Mouse (Mus musculus) MEL (cell line): ENCODE measurements around the gene Znhit6. TPM values are rescaled to one million over a fixed set of nuclear protein-coding genes. Genes with fewer than 3 reads are reported as not detected.

Experiments used
- DNase-seq: peaks from one replicate; pipeline ENCODE4 v3.0.0; 2011; ENCODE audit warnings: low read depth, low spot score
- H3K27ac ChIP-seq: 2 replicates; pipeline ENCODE4 v1.5.1; 2012; ENCODE audit warnings: low read depth, mild to moderate bottlenecking, control low read depth, low read length, moderate library complexity; ENCODE audit not compliant: control insufficient read depth
- H3K27me3 ChIP-seq, 2 experiments: fragments of 150-350 bp in 1 of 2; sonication (generic) in 1 of 2; 2 replicates each; pipeline ENCODE4 v1.6.1; 2012; ENCODE audit warnings: low read length in 2 of 2, mild to moderate bottlenecking in 2 of 2, improper control_type of control experiment in 1 of 2, moderate library complexity in 1 of 2; ENCODE audit not compliant: insufficient read depth in 2 of 2, control insufficient read depth in 1 of 2
- H3K36me3 ChIP-seq, 2 experiments: 2 replicates each; pipeline ENCODE4 v1.6.1; 2012 to 2014; ENCODE audit warnings: low read length in 2 of 2, improper control_type of control experiment in 1 of 2, inconsistent platforms in 1 of 2, mild to moderate bottlenecking in 1 of 2; ENCODE audit not compliant: insufficient read depth in 2 of 2, control insufficient read depth in 1 of 2
- H3K4me1 ChIP-seq, 2 experiments: fragments of 150-350 bp in 1 of 2; sonication (generic) in 1 of 2; 2 replicates each; pipeline ENCODE4 v1.6.1; 2012; ENCODE audit warnings: low read length in 2 of 2, improper control_type of control experiment in 1 of 2, mild to moderate bottlenecking in 1 of 2; ENCODE audit not compliant: insufficient read depth in 2 of 2, control insufficient read depth in 1 of 2
- H3K4me3 ChIP-seq, 2 experiments: fragments of 150-350 bp in 1 of 2; sonication (generic) in 1 of 2; 2 replicates each; pipeline ENCODE4 v1.5.1; 2012; ENCODE audit warnings: low read depth in 2 of 2, low read length in 2 of 2, mild to moderate bottlenecking in 2 of 2, moderate library complexity in 2 of 2, control low read depth in 1 of 2, improper control_type of control experiment in 1 of 2; ENCODE audit not compliant: control insufficient read depth in 1 of 2, insufficient read depth in 1 of 2
- H3K79me2 ChIP-seq: 2 replicates; pipeline ENCODE4 v1.6.1; 2012; ENCODE audit warnings: mild to moderate bottlenecking, low read length, moderate library complexity; ENCODE audit not compliant: control insufficient read depth, poor library complexity, insufficient read depth
- H3K9ac ChIP-seq: 2 replicates; pipeline ENCODE4 v1.6.1; 2012; ENCODE audit warnings: low read depth, mild to moderate bottlenecking, control low read depth, low read length, moderate library complexity; ENCODE audit not compliant: control insufficient read depth, poor library complexity, severe bottlenecking
- H3K9me3 ChIP-seq: fragments of 150-350 bp; sonication (generic); replicated peaks from 2 replicates; pipeline ENCODE4 v1.6.1; 2012; ENCODE audit warnings: mild to moderate bottlenecking, low read length, improper control_type of control experiment, moderate library complexity; ENCODE audit not compliant: insufficient read depth
- CHD1 ChIP-seq: IDR thresholded peaks from 2 replicates; pipeline ENCODE4 v1.6.1; 2012; ENCODE audit warnings: low read depth, mild to moderate bottlenecking, inconsistent platforms, low read length, improper control_type of control experiment
- CTCF ChIP-seq, 3 experiments: IDR thresholded peaks in 2 of 3; conservative IDR thresholded peaks in 1 of 3; 2 replicates each; pipeline ENCODE4 v1.5.1; 2011 to 2012; ENCODE audit warnings: low read length in 3 of 3, low read depth in 2 of 3, mild to moderate bottlenecking in 2 of 3, improper control_type of control experiment in 1 of 3, inconsistent platforms in 1 of 3, mixed read lengths in 1 of 3, moderate library complexity in 1 of 3; ENCODE audit not compliant: control insufficient read depth in 1 of 3, insufficient read depth in 1 of 3, poor library complexity in 1 of 3, severe bottlenecking in 1 of 3
- E2F4 ChIP-seq: IDR thresholded peaks from 2 replicates; pipeline ENCODE4 v1.6.1; 2011; ENCODE audit warnings: low read depth, low read length, improper control_type of control experiment, borderline replicate concordance
- ELF1 ChIP-seq: IDR thresholded peaks from 2 replicates; pipeline ENCODE4 v1.6.1; 2014; ENCODE audit warnings: low read depth, mild to moderate bottlenecking, inconsistent platforms, low read length, improper control_type of control experiment, moderate library complexity
- EP300 ChIP-seq, 2 experiments: IDR thresholded peaks; 2 replicates each; pipeline ENCODE4 v1.6.1; 2011; ENCODE audit warnings: improper control_type of control experiment in 2 of 2, low read length in 2 of 2, low read depth in 1 of 2, mild to moderate bottlenecking in 1 of 2
- ETS1 ChIP-seq: IDR thresholded peaks from 2 replicates; pipeline ENCODE4 v1.6.1; 2012; ENCODE audit warnings: low read depth, mild to moderate bottlenecking, inconsistent platforms, low read length, improper control_type of control experiment, moderate library complexity
- HCFC1 ChIP-seq: IDR thresholded peaks from 2 replicates; pipeline ENCODE4 v1.6.1; 2012; ENCODE audit warnings: low read depth, mild to moderate bottlenecking, inconsistent platforms, low read length, improper control_type of control experiment, moderate library complexity
- JUND ChIP-seq: IDR thresholded peaks from 2 replicates; pipeline ENCODE4 v1.6.1; 2011; ENCODE audit warnings: low read depth, mild to moderate bottlenecking, improper control_type of control experiment, low read length
- MAFK ChIP-seq: IDR thresholded peaks from 2 replicates; pipeline ENCODE4 v1.6.1; 2011; ENCODE audit warnings: low read depth, mild to moderate bottlenecking, low read length, improper control_type of control experiment, borderline replicate concordance
- MXI1 ChIP-seq: IDR thresholded peaks from 2 replicates; pipeline ENCODE4 v1.6.1; 2011; ENCODE audit warnings: mild to moderate bottlenecking, low read depth, low read length, improper control_type of control experiment
- NELFE ChIP-seq: IDR thresholded peaks from 2 replicates; pipeline ENCODE4 v1.6.1; 2011; ENCODE audit warnings: low read depth, low read length, improper control_type of control experiment
- POLR2AphosphoS2 ChIP-seq: IDR thresholded peaks from 2 replicates; pipeline ENCODE4 v1.6.1; 2011; ENCODE audit warnings: low read length, improper control_type of control experiment
- POLR2AphosphoS5 ChIP-seq: IDR thresholded peaks from 2 replicates; pipeline ENCODE4 v1.6.1; 2012; ENCODE audit warnings: low read depth, borderline replicate concordance, mild to moderate bottlenecking, inconsistent platforms, low read length, moderate library complexity, mixed read lengths
- RAD21 ChIP-seq: IDR thresholded peaks from 2 replicates; pipeline ENCODE4 v1.6.1; 2011; ENCODE audit warnings: mild to moderate bottlenecking, low read depth, low read length, improper control_type of control experiment
- RCOR1 ChIP-seq: IDR thresholded peaks from 2 replicates; pipeline ENCODE4 v1.6.1; 2012; ENCODE audit warnings: low read depth, mild to moderate bottlenecking, inconsistent platforms, low read length, improper control_type of control experiment
- SMC3 ChIP-seq: IDR thresholded peaks from 2 replicates; pipeline ENCODE4 v1.6.1; 2011; ENCODE audit warnings: low read depth, low read length, improper control_type of control experiment
- TBP ChIP-seq: IDR thresholded peaks from 2 replicates; pipeline ENCODE4 v1.8.0; 2011; ENCODE audit warnings: low read depth, low read length, improper control_type of control experiment
- UBTF ChIP-seq: IDR thresholded peaks from 2 replicates; pipeline ENCODE4 v1.6.1; 2012; ENCODE audit warnings: low read depth, mild to moderate bottlenecking, inconsistent platforms, low read length, improper control_type of control experiment, moderate library complexity, borderline replicate concordance; ENCODE audit not compliant: insufficient read depth
- USF2 ChIP-seq, 2 experiments: IDR thresholded peaks; 2 replicates each; pipeline ENCODE4 v1.6.1; 2011 to 2012; ENCODE audit warnings: improper control_type of control experiment in 2 of 2, low read length in 2 of 2, borderline replicate concordance in 1 of 2, inconsistent platforms in 1 of 2, low read depth in 1 of 2, mild to moderate bottlenecking in 1 of 2; ENCODE audit not compliant: insufficient read depth in 1 of 2
- ZC3H11A ChIP-seq: IDR thresholded peaks from 2 replicates; pipeline ENCODE4 v1.6.1; 2012; ENCODE audit warnings: low read depth, mild to moderate bottlenecking, inconsistent platforms, low read length, improper control_type of control experiment
- ZKSCAN1 ChIP-seq: IDR thresholded peaks from 2 replicates; pipeline ENCODE4 v1.6.1; 2012; ENCODE audit warnings: low read depth, mild to moderate bottlenecking, inconsistent platforms, low read length, improper control_type of control experiment, moderate library complexity
- polyA plus RNA-seq, 2 experiments: library from polyadenylated mRNA; stranded (reverse) in 1 of 2; unstranded in 1 of 2; fragments of >175 nt in 1 of 2; fragments of >200 nt in 1 of 2; gene quantifications; 2 replicates each; pipeline versions ENCODE4 v1.2.1 to v1.2.4; 2012; ENCODE audit warnings: low replicate concordance in 2 of 2, low read depth in 1 of 2; ENCODE audit not compliant: insufficient read length in 2 of 2, insufficient read depth in 1 of 2, missing spikeins in 1 of 2
- total RNA-seq: library from RNA; depleted of rRNA; stranded (reverse); fragments of 300-350 nt; gene quantifications from 2 replicates; pipeline ENCODE4 v1.2.3, GENCODE M21; 2012

Znhit6 gene
- total and polyA plus RNA-seq, 3 experiments: 35.2 to 337 (median 61.4) TPM

GRCm38 (mm10) chr3:145634002-145634710, 58.2 kb downstream of the Znhit6 start:
- Histone ChIP-seq H3K9me3 (no peaks in the 10 kb centered on the region), H3K36me3 (no peaks in the 10 kb centered on the region), H3K4me1 (no peaks in the 10 kb centered on the region), H3K9ac (no peak overlapping the region), H3K4me3 (no peak overlapping the region), H3K79me2 (no peaks in the 10 kb centered on the region), H3K27me3 (no peaks in the 10 kb centered on the region), H3K27ac (no peak overlapping the region)
- no peak for TF ChIP-seq ELF1
- no peak for TF ChIP-seq CTCF (IDR thresholded peaks at IDR 0.05 in 2 of 3, conservative IDR thresholded peaks at IDR 0.05 in 1 of 3; ENCODE audit: control insufficient read depth in 1 of 3, insufficient read depth in 1 of 3, low read depth in 2 of 3, low read length in 3 of 3, poor library complexity in 1 of 3, severe bottlenecking in 1 of 3)
- no peak for TF ChIP-seq TBP
- no peak for TF ChIP-seq ETS1
- no peak for TF ChIP-seq ZKSCAN1
- TF ChIP-seq MAFK: no peak
- TF ChIP-seq EP300 (IDR thresholded peaks at IDR 0.05; ENCODE audit: low read depth in 1 of 2, low read length in 2 of 2): no peak
- no peak for TF ChIP-seq HCFC1
- TF ChIP-seq SMC3: no peak
- no peak for TF ChIP-seq UBTF
- no peak for TF ChIP-seq ZC3H11A
- TF ChIP-seq POLR2AphosphoS2: no peak
- TF ChIP-seq RAD21: no peak
- no peak for TF ChIP-seq MXI1
- TF ChIP-seq CHD1: no peak
- no peak for DNase-seq

DNA sequence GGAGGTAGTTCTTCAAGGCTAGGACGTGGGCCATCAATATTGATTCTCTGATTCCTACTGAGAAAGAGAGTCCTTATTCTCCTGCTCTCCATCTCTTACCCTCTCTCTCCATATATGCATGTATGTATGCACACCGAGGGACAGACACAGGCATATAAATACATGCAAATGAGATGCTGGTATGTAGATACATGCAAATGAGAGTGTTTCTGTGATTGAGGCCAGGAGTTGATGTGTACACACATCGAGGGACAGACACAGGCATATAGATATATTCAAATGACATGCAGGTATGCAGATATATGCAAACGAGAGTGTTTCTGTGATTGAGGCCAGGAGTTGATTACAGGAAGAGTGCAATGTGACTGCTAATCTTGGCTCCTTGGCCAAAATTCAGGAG, 64.2 kb downstream of the Znhit6 start:
- no peak overlapping the region for H3K27ac ChIP-seq
- H3K9me3 ChIP-seq: no peaks in the 10 kb centered on the region
- DNase-seq: no peak
- H3K9ac ChIP-seq: no peak overlapping the region
- H3K36me3 ChIP-seq: no peaks in the 10 kb centered on the region
- no peaks in the 10 kb centered on the region for H3K27me3 ChIP-seq
- H3K79me2 ChIP-seq: no peaks in the 10 kb centered on the region
- no peak overlapping the region for H3K4me3 ChIP-seq
- TF ChIP-seq E2F4: no peak
- no peak for TF ChIP-seq EP300 (IDR thresholded peaks at IDR 0.05; ENCODE audit: low read depth in 1 of 2, low read length in 2 of 2)
- no peak for TF ChIP-seq NELFE
- no peak for TF ChIP-seq USF2 (IDR thresholded peaks at IDR 0.05; ENCODE audit: borderline replicate concordance in 1 of 2, insufficient read depth in 1 of 2, low read depth in 1 of 2, low read length in 2 of 2)
- TF ChIP-seq TBP: no peak
- no peak for TF ChIP-seq JUND
- TF ChIP-seq ZC3H11A: no peak
- TF ChIP-seq POLR2AphosphoS5: no peak
- no peak for TF ChIP-seq MXI1
- no peak for TF ChIP-seq SMC3
- TF ChIP-seq POLR2AphosphoS2: no peak
- TF ChIP-seq RCOR1: no peak
- TF ChIP-seq ELF1: no peak
- H3K4me1 ChIP-seq: no peaks in the 10 kb centered on the region
